Mouse (Mus musculus): ENCODE data around the gene Haus7.

GRCm38 (mm10) chrX:73391481-73391880 is 67.4 kb downstream of the Haus7 start:
- TF ChIP-seq POLR2A (IDR thresholded peaks at IDR 0.05; ENCODE audit: insufficient read depth, low read depth, low read length) (no peak), CTCF (IDR thresholded peaks at IDR 0.05) (no peak)
